11 mouse cellular contexts compared by ENCODE assay signal in genomic region chr11:60094909-60095810, GRCm38 (mm10). TPM values are rescaled to one million over a fixed set of nuclear protein-coding genes. Genes with fewer than 3 reads are reported as not detected.
DNase-seq lines count a peak whose midpoint lies in the region; ATAC-seq and TF ChIP-seq lines count a peak whose summit lies in the region.
"Had no signal": no experiment of that assay in that cellular context is flagged by ENCODE, and none has a peak within 500 bp of the region (broad histone marks: within the 10 kb centered on the region; RNA-seq: fewer than 3 reads in every experiment).

No protein-coding gene starts in this region.

- no peak for TF ChIP-seq CTCF in lung, embryonic 14.5 days (IDR thresholded peaks at IDR 0.05; ENCODE audit: low read depth)

- no peak overlapping the region; the same call in 1 of the 2 replicates for H3K9ac ChIP-seq in lung, embryonic 14.5 days
- no peak overlapping the region for H3K9ac ChIP-seq in embryonic facial prominence, embryonic 14.5 days (ENCODE audit: low read depth, low read length)
- peak overlapping the region; percentile 18; the same call in 1 of the 2 replicates for H3K9ac ChIP-seq in hindbrain, embryonic 14.5 days
- 0 out of 2 replicates have a peak overlapping the region, but pooled peaks have one; percentile 28 for H3K9ac ChIP-seq in midbrain, embryonic 16.5 days (ENCODE audit: low read depth, low read length)
- H3K9ac ChIP-seq: limb, embryonic 13.5 days had no signal

- H3K9me3 ChIP-seq in lung, embryonic 14.5 days (ENCODE audit: low read depth, low read length), result no peaks in the 10 kb centered on the region
- no peaks in the 10 kb centered on the region for H3K9me3 ChIP-seq in embryonic facial prominence, embryonic 14.5 days (ENCODE audit: control insufficient read depth, low read length)
- H3K9me3 ChIP-seq in hindbrain, embryonic 14.5 days (ENCODE audit: control insufficient read depth, low read length), result no peaks in the 10 kb centered on the region
- H3K9me3 ChIP-seq in midbrain, embryonic 16.5 days (replicated peaks; ENCODE audit: control insufficient read depth, low read length, poor library complexity, severe bottlenecking), result no peaks in the 10 kb centered on the region
- H3K9me3 ChIP-seq: limb, embryonic 13.5 days had no signal

- H3K4me2 ChIP-seq in lung, embryonic 14.5 days, result no peak overlapping the region
- no peak overlapping the region for H3K4me2 ChIP-seq in embryonic facial prominence, embryonic 14.5 days (ENCODE audit: low read depth, low read length)
- no peak overlapping the region for H3K4me2 ChIP-seq in hindbrain, embryonic 14.5 days (replicated peaks)
- H3K4me2 ChIP-seq in midbrain, embryonic 16.5 days (ENCODE audit: low read length), result no peak overlapping the region
- H3K4me2 ChIP-seq: limb, embryonic 13.5 days had no signal

- H3K36me3 ChIP-seq in lung, embryonic 14.5 days (ENCODE audit: insufficient read depth), result no peaks in the 10 kb centered on the region
- no peaks in the 10 kb centered on the region for H3K36me3 ChIP-seq in embryonic facial prominence, embryonic 14.5 days (ENCODE audit: control insufficient read depth, insufficient read depth, low read length)
- H3K36me3 ChIP-seq in hindbrain, embryonic 14.5 days (replicated peaks; ENCODE audit: control insufficient read depth, insufficient read depth), result no peaks in the 10 kb centered on the region
- H3K36me3 ChIP-seq in midbrain, embryonic 16.5 days (ENCODE audit: control insufficient read depth, insufficient read depth, low read length), result no peaks in the 10 kb centered on the region
- H3K36me3 ChIP-seq: limb, embryonic 13.5 days had no signal

- DNase-seq in lung, embryonic 14.5 days, result peak; percentile 65
- no peak for DNase-seq in lung, postnatal 36 days
- no peak for DNase-seq in embryonic facial prominence, embryonic 14.5 days (ENCODE audit: low spot score)
- no peak for DNase-seq in hindbrain, embryonic 14.5 days (ENCODE audit: low spot score)
- DNase-seq in frontal cortex, postnatal 10 days (ENCODE audit: low spot score in 2 of 2), result no peak
- no peak for DNase-seq in liver
- DNase-seq: heart, postnatal 36 days; right cerebral cortex, postnatal 14 days had no signal

- ATAC-seq in lung, embryonic 14.5 days (ENCODE audit: insufficient read depth), result peak; percentile 71
- 0 out of 2 replicates have a peak, but pooled peaks have one; percentile 13 for ATAC-seq in embryonic facial prominence, embryonic 14.5 days (ENCODE audit: low read depth)
- peak; percentile 9; the same call in 1 of the 2 replicates for ATAC-seq in hindbrain, embryonic 14.5 days (ENCODE audit: low FRiP score)
- ATAC-seq in midbrain, embryonic 16.5 days, result peak; percentile 9; the same call in 1 of the 2 replicates
- no peak for ATAC-seq in granulocyte monocyte progenitor cell, adult 5-6 weeks (replicated peaks; ENCODE audit: poor library complexity, severe bottlenecking)

- H3K4me1 ChIP-seq in lung, embryonic 14.5 days (ENCODE audit: insufficient read depth), result peaks cover 24% of the 10 kb centered on the region
- peaks cover 20% of the 10 kb centered on the region for H3K4me1 ChIP-seq in embryonic facial prominence, embryonic 14.5 days (ENCODE audit: control insufficient read depth, insufficient read depth, low read length)
- H3K4me1 ChIP-seq in hindbrain, embryonic 14.5 days (replicated peaks; ENCODE audit: control insufficient read depth, insufficient read depth, low read length), result peaks cover 24% of the 10 kb centered on the region
- H3K4me1 ChIP-seq in midbrain, embryonic 16.5 days (ENCODE audit: control insufficient read depth, insufficient read depth, low read length), result peaks cover 33% of the 10 kb centered on the region

- H3K4me3 ChIP-seq in lung, embryonic 14.5 days (ENCODE audit: low read depth, low read length), result no peak overlapping the region
- no peak overlapping the region for H3K4me3 ChIP-seq in embryonic facial prominence, embryonic 14.5 days (ENCODE audit: low read depth, low read length)
- no peak overlapping the region for H3K4me3 ChIP-seq in hindbrain, embryonic 14.5 days (replicated peaks; ENCODE audit: low read length)
- no peak overlapping the region for H3K4me3 ChIP-seq in midbrain, embryonic 16.5 days (ENCODE audit: low read depth, low read length)
- H3K4me3 ChIP-seq: limb, embryonic 13.5 days had no signal

- 28% methylated on average over 9 of the region's 9 CpGs for WGBS in lung, embryonic 14.5 days
- WGBS in embryonic facial prominence, embryonic 14.5 days, result 42% methylated on average over 9 of the region's 9 CpGs
- 33% methylated on average over 9 of the region's 9 CpGs for WGBS in hindbrain, embryonic 14.5 days
- WGBS in midbrain, embryonic 16.5 days, result 39% methylated on average over 9 of the region's 9 CpGs

- H3K27ac ChIP-seq in lung, embryonic 14.5 days (ENCODE audit: low read depth), result peak overlapping the region; percentile 63; the same call in 1 of the 2 replicates
- H3K27ac ChIP-seq in embryonic facial prominence, embryonic 14.5 days (replicated peaks; ENCODE audit: low read depth, low read length), result no peak overlapping the region
- peak overlapping the region; percentile 80 for H3K27ac ChIP-seq in hindbrain, embryonic 14.5 days
- H3K27ac ChIP-seq in midbrain, embryonic 16.5 days (ENCODE audit: low read length), result peak overlapping the region; percentile 83
- H3K27ac ChIP-seq: limb, embryonic 13.5 days had no signal

- no peaks in the 10 kb centered on the region for H3K27me3 ChIP-seq in lung, embryonic 14.5 days (ENCODE audit: insufficient read depth, low read length)
- H3K27me3 ChIP-seq in embryonic facial prominence, embryonic 14.5 days (replicated peaks; ENCODE audit: control insufficient read depth, insufficient read depth, low read length), result no peaks in the 10 kb centered on the region
- no peaks in the 10 kb centered on the region for H3K27me3 ChIP-seq in hindbrain, embryonic 14.5 days (ENCODE audit: control insufficient read depth, insufficient read depth, low read length)
- H3K27me3 ChIP-seq in midbrain, embryonic 16.5 days (ENCODE audit: control insufficient read depth, insufficient read depth, low read depth, low read length), result no peaks in the 10 kb centered on the region
- H3K27me3 ChIP-seq: limb, embryonic 13.5 days had no signal

RNA-seq across cellular contexts. Expression of gene Rai1, which starts 9.7 kb away (rescaled TPM):
- polyA plus RNA-seq in lung, embryonic 14.5 days (2014; fragmentation: Nextera tagmentation; extraction: Ambion mirVana), result 31.8 and 37.8 TPM in 2 replicates
- 23.9 and 27.6 TPM in 2 replicates for polyA plus RNA-seq in embryonic facial prominence, embryonic 14.5 days (2014; fragmentation: Nextera tagmentation; extraction: Ambion mirVana)
- 34.1 and 39.1 TPM in 2 replicates for polyA plus RNA-seq in hindbrain, embryonic 14.5 days (2014; fragmentation: Nextera tagmentation; extraction: Ambion mirVana)
- 25.0 and 26.5 TPM in 2 replicates for polyA plus RNA-seq in midbrain, embryonic 16.5 days (2015; fragmentation: Nextera tagmentation; extraction: Ambion mirVana)
- 37.5 and 52.4 TPM in 2 replicates for total RNA-seq in granulocyte monocyte progenitor cell, adult 5-6 weeks (2014; fragmentation: Nextera tagmentation)
- total RNA-seq in granulocyte monocyte progenitor cell, adult 5-6 weeks (2017), result 11.0 and 13.3 TPM in 2 replicates

RNA-seq across cellular contexts. Expression of gene Pemt, which starts 48.9 kb away (rescaled TPM):
- 8.8 and 9.7 TPM in 2 replicates for polyA plus RNA-seq in lung, embryonic 14.5 days (2014; fragmentation: Nextera tagmentation; extraction: Ambion mirVana)
- polyA plus RNA-seq in embryonic facial prominence, embryonic 14.5 days (2014; fragmentation: Nextera tagmentation; extraction: Ambion mirVana), result 8.0 and 9.2 TPM in 2 replicates
- 7.7 and 7.9 TPM in 2 replicates for polyA plus RNA-seq in hindbrain, embryonic 14.5 days (2014; fragmentation: Nextera tagmentation; extraction: Ambion mirVana)
- 7.6 and 9.4 TPM in 2 replicates for polyA plus RNA-seq in midbrain, embryonic 16.5 days (2015; fragmentation: Nextera tagmentation; extraction: Ambion mirVana)
- total RNA-seq in granulocyte monocyte progenitor cell, adult 5-6 weeks (2014; fragmentation: Nextera tagmentation), result 12.9 and 20.7 TPM in 2 replicates
- 3.7 and 14.6 TPM in 2 replicates for total RNA-seq in granulocyte monocyte progenitor cell, adult 5-6 weeks (2017)

Comparison
In these comparisons a context has a peak if more than half of its experiments do, and no peak if none do; other contexts are left out.
1. H3K9ac ChIP-seq: peak in hindbrain, embryonic 14.5 days (single experiment) and midbrain, embryonic 16.5 days (single experiment); none in lung, embryonic 14.5 days (single experiment) and embryonic facial prominence, embryonic 14.5 days (single experiment).